Mouse (Mus musculus) forebrain, embryonic 16.5 days (tissue): ENCODE measurements around the gene Impad1. TPM values are rescaled to one million over a fixed set of nuclear protein-coding genes. Genes with fewer than 3 reads are reported as not detected.

Experiments
- ATAC-seq: fragments of 200-750 bp; cut with Nextera tagmentation; 2 replicates; pipeline ENCODE4 v1.8.0; 2017; ENCODE audit warnings: mild to moderate bottlenecking, moderate library complexity
- H3K27ac ChIP-seq: fragments of 300-500 bp; sonication (generic); 2 replicates; pipeline ENCODE4 v1.5.1; 2014; ENCODE audit warnings: low read length, control low read depth
- H3K27me3 ChIP-seq: fragments of 300-500 bp; sonication (generic); replicated peaks from 2 replicates; pipeline ENCODE4 v1.6.1; 2014; ENCODE audit warnings: low read length; ENCODE audit not compliant: control insufficient read depth, insufficient read depth
- H3K36me3 ChIP-seq: fragments of 300-500 bp; sonication (generic); 2 replicates; pipeline ENCODE4 v1.6.1; 2014; ENCODE audit not compliant: control insufficient read depth, insufficient read depth
- H3K4me1 ChIP-seq: fragments of 300-500 bp; sonication (generic); replicated peaks from 2 replicates; pipeline ENCODE4 v1.6.1; 2014; ENCODE audit warnings: low read length; ENCODE audit not compliant: control insufficient read depth, insufficient read depth
- H3K4me2 ChIP-seq: fragments of 300-500 bp; sonication (generic); 2 replicates; pipeline ENCODE4 v1.6.1; 2014; ENCODE audit warnings: mild to moderate bottlenecking, low read length, control low read depth
- H3K4me3 ChIP-seq: fragments of 300-500 bp; sonication (generic); replicated peaks from 2 replicates; pipeline ENCODE4 v1.5.1; 2014; ENCODE audit warnings: mild to moderate bottlenecking, low read length, control low read depth
- H3K9ac ChIP-seq: fragments of 300-500 bp; sonication (generic); replicated peaks from 2 replicates; pipeline ENCODE4 v1.6.1; 2014; ENCODE audit warnings: low read depth, low read length, control low read depth
- H3K9me3 ChIP-seq: fragments of 300-500 bp; sonication (generic); 2 replicates; pipeline ENCODE4 v1.6.1; 2016; ENCODE audit warnings: low read length; ENCODE audit not compliant: control insufficient read depth
- WGBS: fragments of 180-500 bp; shearing (Covaris S2); extraction: QIAGEN DNeasy Blood & Tissue Kit; methylation state at CpG from one replicate; pipeline ENCODE4 v1.1.7; 2014; 5-methylcytosine and 5-hydroxymethylcytosine counted together
- polyA plus RNA-seq: library from polyadenylated mRNA; unstranded; fragments of >200 nt; fragmentation: Nextera tagmentation; extraction: Ambion mirVana; gene quantifications from 2 replicates; pipeline ENCODE4 v1.2.1, GENCODE M21; 2015

Gene Impad1
- 45.3 and 50.3 TPM in 2 replicates for polyA plus RNA-seq

DNA sequence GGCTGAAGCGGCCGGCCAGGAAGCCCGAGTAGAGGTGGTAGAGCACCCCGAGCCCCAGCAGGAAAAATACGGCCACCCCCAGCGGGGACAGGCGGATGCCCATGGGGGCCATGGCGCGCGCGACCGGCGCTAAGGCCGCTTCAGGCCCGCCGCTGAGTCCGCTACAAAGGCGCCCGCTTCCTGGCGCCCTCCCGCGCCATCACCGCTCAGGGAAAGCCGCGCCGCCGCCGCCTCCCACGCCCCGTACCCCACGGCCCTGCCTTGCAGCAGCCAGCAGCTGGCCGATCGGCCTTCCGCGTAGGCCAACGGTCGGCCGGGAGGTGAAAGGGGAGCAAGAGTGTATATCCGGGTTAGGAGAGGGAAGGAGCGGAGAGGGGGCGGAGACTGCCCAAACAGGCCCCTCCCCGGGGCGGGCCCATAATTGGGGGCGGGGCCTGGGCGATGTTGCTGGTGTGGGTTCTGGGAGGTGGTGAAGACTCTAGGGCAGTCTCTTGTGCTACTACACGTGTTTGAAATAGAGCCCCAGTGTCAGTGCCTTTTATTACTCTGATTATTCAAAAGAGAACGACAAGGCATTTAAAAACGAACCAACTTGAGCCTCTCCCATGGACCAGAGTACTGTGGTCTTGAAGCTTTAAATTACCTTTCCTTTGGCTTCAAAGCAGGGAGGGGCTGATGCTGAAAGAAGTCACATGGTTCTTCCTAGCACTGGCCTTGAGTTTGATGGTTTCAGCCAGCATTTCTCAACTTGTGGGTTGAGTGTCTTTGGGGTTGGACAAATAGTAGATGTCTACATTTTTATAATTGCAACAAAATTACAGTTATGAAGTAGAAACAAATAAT lies at the start of gene Impad1:
Gene Impad1 (minus strand): TSS at position 364 of the 843 bp plus-strand sequence.
- Histone ChIP-seq H3K4me1 (peaks cover 11% of the 10 kb centered on the region), H3K27ac (peak within 1 kb of the TSS; percentile 80), H3K27me3 (no peaks in the 10 kb centered on the region), H3K4me3 (peak within 1 kb of the TSS; percentile 97), H3K9me3 (no peaks in the 10 kb centered on the region), H3K4me2 (peak within 1 kb of the TSS; percentile 62), H3K9ac (peak within 1 kb of the TSS; percentile 99), H3K36me3 (no peaks in the 10 kb centered on the region)
- WGBS, result under 1% methylated on average over 47 of the region's 48 CpGs
- ATAC-seq, result peak; percentile 95

DNA sequence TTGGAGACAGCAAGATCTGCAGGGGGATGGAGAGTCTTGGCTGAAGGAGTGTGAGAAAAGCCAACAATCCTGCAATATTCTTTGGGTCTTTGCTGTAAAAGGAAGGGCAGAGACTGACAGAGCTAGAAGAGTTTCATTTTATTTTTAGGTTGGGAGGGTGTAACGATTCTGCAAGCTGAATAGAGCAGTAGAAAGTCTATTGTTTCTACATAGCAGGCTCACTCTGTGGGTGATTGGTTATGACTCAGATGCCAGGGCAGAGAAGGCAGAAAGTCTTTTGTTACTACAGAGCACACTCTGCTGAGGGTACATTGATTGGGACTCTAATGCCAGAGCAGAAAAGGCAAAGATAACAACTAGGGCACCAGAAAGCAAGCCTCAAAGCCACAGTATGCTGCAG lies 47.0 kb upstream of the Impad1 start:
- Histone ChIP-seq H3K4me3 (no peak overlapping the region), H3K9me3 (no peaks in the 10 kb centered on the region), H3K27ac (no peak overlapping the region), H3K27me3 (no peaks in the 10 kb centered on the region), H3K9ac (no peak overlapping the region), H3K36me3 (no peaks in the 10 kb centered on the region), H3K4me1 (no peaks in the 10 kb centered on the region), H3K4me2 (no peak overlapping the region)
- 8% methylated on average over 1 of the region's 1 CpGs for WGBS
- peak; percentile 49; the same call in 1 of the 2 replicates for ATAC-seq

- Histone ChIP-seq H3K4me3 (no peak overlapping the region), H3K4me2 (no peak overlapping the region), H3K27me3 (no peaks in the 10 kb centered on the region), H3K27ac (no peak overlapping the region), H3K9ac (no peak overlapping the region), H3K36me3 (no peaks in the 10 kb centered on the region), H3K9me3 (no peaks in the 10 kb centered on the region), H3K4me1 (no peaks in the 10 kb centered on the region)
- ATAC-seq, result no peak
- 79% methylated on average over 5 of the region's 5 CpGs for WGBS
Observed at GRCm38 (mm10) chr4:4833789-4834295, 40.7 kb upstream of the Impad1 start.

DNA sequence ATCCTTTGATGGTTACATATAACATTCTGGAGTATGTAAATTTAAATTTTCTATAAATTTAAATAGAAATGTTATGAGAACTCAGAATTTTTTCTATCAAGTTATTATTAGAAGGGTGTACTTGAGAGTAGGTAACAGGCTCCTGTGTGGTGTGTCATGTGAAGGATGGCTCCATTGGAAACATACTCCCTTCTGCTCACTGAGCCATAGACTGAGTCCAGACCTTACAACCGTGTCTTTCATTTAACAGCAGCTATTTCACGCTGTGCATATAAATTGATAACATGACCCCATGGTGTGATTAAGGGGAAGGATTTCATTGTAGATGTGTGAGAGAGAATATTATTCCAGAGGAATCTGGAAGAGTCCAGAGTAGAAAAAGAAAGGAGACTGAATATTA lies 35.0 kb upstream of the Impad1 start:
- Histone ChIP-seq H3K27me3 (no peaks in the 10 kb centered on the region), H3K9ac (no peak overlapping the region), H3K4me1 (no peaks in the 10 kb centered on the region), H3K27ac (no peak overlapping the region), H3K4me3 (no peak overlapping the region), H3K4me2 (no peak overlapping the region), H3K9me3 (no peaks in the 10 kb centered on the region), H3K36me3 (no peaks in the 10 kb centered on the region)
- ATAC-seq, result no peak
- 58% methylated on average over 2 of the region's 2 CpGs for WGBS

DNA sequence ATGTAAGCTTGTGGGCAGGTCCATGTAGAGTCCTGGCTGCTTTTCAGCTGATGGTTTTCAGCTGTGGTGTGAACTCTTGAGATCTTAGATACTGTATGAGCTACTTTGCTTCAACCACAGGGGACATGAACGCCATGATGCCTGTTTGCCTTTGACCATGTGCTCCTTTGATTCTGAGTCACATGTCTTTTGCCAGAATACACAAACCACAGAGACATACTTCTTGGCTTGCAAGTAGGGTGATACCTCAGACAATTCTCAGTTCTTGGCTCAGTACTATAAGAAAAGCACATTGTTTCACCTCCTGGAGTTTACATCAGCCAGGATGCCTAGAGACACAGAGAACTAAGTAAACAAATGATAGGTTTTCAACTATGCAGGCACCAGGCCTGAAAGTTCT lies 29.0 kb upstream of the Impad1 start:
- Histone ChIP-seq H3K27ac (no peak overlapping the region), H3K4me3 (no peak overlapping the region), H3K4me1 (no peaks in the 10 kb centered on the region), H3K9me3 (no peaks in the 10 kb centered on the region), H3K9ac (no peak overlapping the region), H3K4me2 (no peak overlapping the region), H3K27me3 (no peaks in the 10 kb centered on the region), H3K36me3 (no peaks in the 10 kb centered on the region)
- no peak for ATAC-seq
- 100% methylated on average over 1 of the region's 1 CpGs for WGBS

GRCm38 (mm10) chr4:4792141-4792991 lies 789 bp downstream of the Impad1 start:
- Histone ChIP-seq H3K4me2 (peak overlapping the region; percentile 62), H3K9me3 (no peaks in the 10 kb centered on the region), H3K4me3 (peak overlapping the region; percentile 97), H3K27me3 (no peaks in the 10 kb centered on the region), H3K36me3 (no peaks in the 10 kb centered on the region), H3K27ac (peak overlapping the region; percentile 80), H3K4me1 (peaks cover 11% of the 10 kb centered on the region), H3K9ac (peak overlapping the region; percentile 99)
- peak; percentile 73 for ATAC-seq
- 1% methylated on average over 59 of the region's 61 CpGs for WGBS

GRCm38 (mm10) chr4:4791180-4791579 lies 2.0 kb downstream of the Impad1 start:
- H3K27ac ChIP-seq, result no peak overlapping the region
- ATAC-seq, result no peak
- H3K9me3 ChIP-seq, result no peaks in the 10 kb centered on the region
- H3K9ac ChIP-seq, result no peak overlapping the region
- no peaks in the 10 kb centered on the region for H3K36me3 ChIP-seq
- H3K4me3 ChIP-seq, result peak overlapping the region; percentile 97
- H3K4me2 ChIP-seq, result peak overlapping the region; percentile 62
- no peaks in the 10 kb centered on the region for H3K27me3 ChIP-seq
- 88% methylated on average over 1 of the region's 1 CpGs for WGBS
- H3K4me1 ChIP-seq, result peaks cover 11% of the 10 kb centered on the region

- Histone ChIP-seq H3K27ac (no peak overlapping the region), H3K4me2 (no peak overlapping the region), H3K36me3 (no peaks in the 10 kb centered on the region; the same call in 1 of the 2 replicates), H3K27me3 (no peaks in the 10 kb centered on the region), H3K4me3 (no peak overlapping the region), H3K9me3 (peaks cover 11% of the 10 kb centered on the region), H3K4me1 (peaks cover 1% of the 10 kb centered on the region), H3K9ac (no peak overlapping the region)
- no peak for ATAC-seq
- 89% methylated on average over 2 of the region's 2 CpGs for WGBS
Observed at GRCm38 (mm10) chr4:4785169-4785568, 8.0 kb downstream of the Impad1 start.

DNA sequence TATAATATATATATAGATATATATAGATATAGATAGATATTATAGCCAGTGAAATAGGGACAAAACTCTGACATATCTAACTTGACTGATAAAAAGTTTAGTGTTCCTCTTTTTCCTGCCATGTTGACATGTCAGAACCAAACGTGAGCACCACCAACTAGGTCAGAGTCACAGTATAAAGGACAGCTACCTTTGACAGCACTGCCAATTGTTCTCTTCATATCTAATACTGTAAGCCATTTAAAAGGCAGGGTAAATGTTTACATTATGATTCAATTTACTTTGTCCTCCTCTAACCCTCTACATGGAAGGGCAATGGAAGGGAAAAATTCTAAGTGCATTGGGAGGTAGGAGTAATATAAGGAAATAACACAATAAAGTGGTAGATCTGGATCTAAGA lies 8.8 kb downstream of the Impad1 start:
- no peak for ATAC-seq
- no peaks in the 10 kb centered on the region for H3K27me3 ChIP-seq
- H3K4me3 ChIP-seq, result no peak overlapping the region
- no peak overlapping the region for H3K4me2 ChIP-seq
- no peaks in the 10 kb centered on the region; the same call in 1 of the 2 replicates for H3K36me3 ChIP-seq
- no peak overlapping the region for H3K9ac ChIP-seq
- peaks cover 11% of the 10 kb centered on the region for H3K9me3 ChIP-seq
- WGBS, result 77% methylated on average over 1 of the region's 1 CpGs
- no peak overlapping the region for H3K27ac ChIP-seq
- no peaks in the 10 kb centered on the region for H3K4me1 ChIP-seq
